Mouse (Mus musculus) frontal cortex, adult (tissue): Measurements from ENCODE around the gene Osr1.

Experiments
- ATAC-seq: cut with Nextera tagmentation; 2 replicates; pipeline ENCODE4 v1.9.2; 2017; ENCODE audit warnings: mild to moderate bottlenecking, moderate library complexity, mixed read lengths; ENCODE audit not compliant: low TSS enrichment

Gene Osr1

GRCm38 (mm10) chr12:9587732-9588131 is 17.8 kb downstream of the Osr1 start:
- ATAC-seq = no peak

- ATAC-seq = no peak
Observed at GRCm38 (mm10) chr12:9589561-9590134, 19.7 kb downstream of the Osr1 start.

DNA sequence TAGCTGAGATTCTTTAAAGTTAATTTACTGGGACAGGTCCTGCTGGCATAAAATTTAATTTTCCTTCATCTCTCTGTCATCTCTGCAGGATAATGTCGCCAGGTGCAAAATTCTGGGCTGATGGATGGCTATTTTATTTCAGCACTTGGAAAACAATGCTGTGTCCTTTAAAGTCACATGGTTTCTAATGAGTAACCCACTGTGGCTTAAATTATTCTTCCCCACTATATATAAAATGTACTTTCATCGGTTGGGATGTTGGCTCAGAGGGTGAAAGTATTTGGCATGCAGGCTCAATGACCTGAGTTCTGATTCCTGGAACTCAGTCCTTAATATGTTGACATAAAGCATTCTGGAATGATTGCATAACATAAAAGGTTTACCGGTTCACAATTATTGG is 21.2 kb downstream of the Osr1 start:
- ATAC-seq = no peak

GRCm38 (mm10) chr12:9598219-9598618 is 28.3 kb downstream of the Osr1 start:
- ATAC-seq = no peak
